Mouse (Mus musculus) midbrain, embryonic 15.5 days (tissue): ENCODE results near the gene Nwd2. TPM values are rescaled to one million over a fixed set of nuclear protein-coding genes. Genes with fewer than 3 reads are reported as not detected.

Source experiments
- ATAC-seq: fragments of 200-750 bp; cut with Nextera tagmentation; replicated peaks from 2 replicates; pipeline ENCODE4 v1.8.0; 2017; ENCODE audit warnings: moderate TSS enrichment
- H3K27ac ChIP-seq: fragments of 300-500 bp; sonication (generic); 2 replicates; pipeline ENCODE4 v1.5.1; 2015; ENCODE audit warnings: mild to moderate bottlenecking, inconsistent platforms
- H3K27me3 ChIP-seq: fragments of 300-500 bp; sonication (generic); replicated peaks from 2 replicates; pipeline ENCODE4 v1.6.1; 2015; ENCODE audit warnings: inconsistent platforms
- H3K36me3 ChIP-seq: fragments of 300-500 bp; sonication (generic); replicated peaks from 2 replicates; pipeline ENCODE4 v1.6.1; 2015; ENCODE audit warnings: inconsistent platforms
- H3K4me1 ChIP-seq: fragments of 300-500 bp; sonication (generic); 2 replicates; pipeline ENCODE4 v1.6.1; 2015; ENCODE audit warnings: inconsistent platforms
- H3K4me2 ChIP-seq: fragments of 300-500 bp; sonication (generic); 2 replicates; pipeline ENCODE4 v1.6.1; 2015; ENCODE audit warnings: inconsistent platforms, mild to moderate bottlenecking, moderate library complexity
- H3K4me3 ChIP-seq: fragments of 300-500 bp; sonication (generic); 2 replicates; pipeline ENCODE4 v1.5.1; 2015; ENCODE audit warnings: mild to moderate bottlenecking, inconsistent platforms
- H3K9ac ChIP-seq: fragments of 300-500 bp; sonication (generic); 2 replicates; pipeline ENCODE4 v1.6.1; 2015; ENCODE audit warnings: mild to moderate bottlenecking, inconsistent platforms
- H3K9me3 ChIP-seq: fragments of 300-500 bp; sonication (generic); 2 replicates; pipeline ENCODE4 v1.6.1; 2016; ENCODE audit warnings: inconsistent platforms
- WGBS: fragments of 180-500 bp; shearing (Covaris S2); methylation state at CpG from one replicate; pipeline ENCODE4 v1.1.7; 2015; ENCODE audit warnings: mixed read lengths; 5-methylcytosine and 5-hydroxymethylcytosine counted together
- polyA plus RNA-seq: library from polyadenylated mRNA; unstranded; fragments of >200 nt; fragmentation: Nextera tagmentation; extraction: Ambion mirVana; gene quantifications from 2 replicates; pipeline ENCODE4 v1.2.1, GENCODE M21; 2015

Gene Nwd2
- polyA plus RNA-seq, 1 experiment from 2014 or later = 9.0 TPM

- no peaks in the 10 kb centered on the region for H3K36me3 ChIP-seq
- H3K4me2 ChIP-seq = no peak overlapping the region
- H3K4me3 ChIP-seq = no peak overlapping the region
- H3K4me1 ChIP-seq = no peaks in the 10 kb centered on the region
- 81% methylated on average over 8 of the region's 8 CpGs for WGBS
- no peaks in the 10 kb centered on the region for H3K9me3 ChIP-seq
- no peaks in the 10 kb centered on the region for H3K27me3 ChIP-seq
- H3K27ac ChIP-seq = no peak overlapping the region
- no peak overlapping the region for H3K9ac ChIP-seq
- no peak for ATAC-seq
These were observed 173.0 kb downstream of the Nwd2 start for GRCm38 (mm10) chr5:63821860-63822259.

GRCm38 (mm10) chr5:63823362-63824332 is 174.7 kb downstream of the Nwd2 start:
- Histone ChIP-seq H3K36me3 (no peaks in the 10 kb centered on the region), H3K27ac (no peak overlapping the region), H3K4me3 (no peak overlapping the region), H3K27me3 (no peaks in the 10 kb centered on the region), H3K4me1 (no peaks in the 10 kb centered on the region), H3K4me2 (no peak overlapping the region), H3K9me3 (no peaks in the 10 kb centered on the region), H3K9ac (no peak overlapping the region)
- ATAC-seq = no peak
- WGBS = 83% methylated on average over 10 of the region's 10 CpGs

- Histone ChIP-seq H3K4me2 (no peak overlapping the region), H3K27me3 (no peaks in the 10 kb centered on the region), H3K27ac (no peak overlapping the region), H3K9me3 (no peaks in the 10 kb centered on the region), H3K9ac (no peak overlapping the region), H3K4me3 (no peak overlapping the region), H3K4me1 (no peaks in the 10 kb centered on the region), H3K36me3 (no peaks in the 10 kb centered on the region)
- no peak for ATAC-seq
- WGBS = 85% methylated on average over 8 of the region's 8 CpGs
These were observed 175.9 kb downstream of the Nwd2 start for GRCm38 (mm10) chr5:63824599-63825350.

GRCm38 (mm10) chr5:63825881-63826280 is 177.0 kb downstream of the Nwd2 start:
- Histone ChIP-seq H3K4me1 (no peaks in the 10 kb centered on the region), H3K4me2 (no peak overlapping the region), H3K9ac (no peak overlapping the region), H3K27ac (no peak overlapping the region), H3K36me3 (no peaks in the 10 kb centered on the region), H3K9me3 (no peaks in the 10 kb centered on the region), H3K4me3 (no peak overlapping the region), H3K27me3 (no peaks in the 10 kb centered on the region)
- 83% methylated on average over 5 of the region's 5 CpGs for WGBS
- no peak for ATAC-seq

- Histone ChIP-seq H3K36me3 (no peaks in the 10 kb centered on the region), H3K9me3 (no peaks in the 10 kb centered on the region), H3K4me3 (no peak overlapping the region), H3K4me2 (no peak overlapping the region), H3K27ac (no peak overlapping the region), H3K4me1 (no peaks in the 10 kb centered on the region), H3K9ac (no peak overlapping the region), H3K27me3 (no peaks in the 10 kb centered on the region)
- WGBS = 83% methylated on average over 6 of the region's 6 CpGs
- ATAC-seq = no peak
These were observed 178.1 kb downstream of the Nwd2 start for GRCm38 (mm10) chr5:63827006-63827405.

GRCm38 (mm10) chr5:63827415-63828053 is 178.6 kb downstream of the Nwd2 start:
- no peaks in the 10 kb centered on the region for H3K9me3 ChIP-seq
- H3K9ac ChIP-seq = no peak overlapping the region
- no peaks in the 10 kb centered on the region for H3K4me1 ChIP-seq
- H3K4me2 ChIP-seq = no peak overlapping the region
- H3K27me3 ChIP-seq = no peaks in the 10 kb centered on the region
- WGBS = 54% methylated on average over 5 of the region's 5 CpGs
- no peak for ATAC-seq
- H3K4me3 ChIP-seq = no peak overlapping the region
- no peak overlapping the region for H3K27ac ChIP-seq
- H3K36me3 ChIP-seq = no peaks in the 10 kb centered on the region

GRCm38 (mm10) chr5:63828380-63829185 is 179.7 kb downstream of the Nwd2 start:
- Histone ChIP-seq H3K27me3 (no peaks in the 10 kb centered on the region), H3K9me3 (no peaks in the 10 kb centered on the region), H3K27ac (no peak overlapping the region), H3K9ac (no peak overlapping the region), H3K4me3 (no peak overlapping the region), H3K36me3 (no peaks in the 10 kb centered on the region), H3K4me2 (no peak overlapping the region), H3K4me1 (no peaks in the 10 kb centered on the region)
- ATAC-seq = no peak
- WGBS = 85% methylated on average over 10 of the region's 10 CpGs

- Histone ChIP-seq H3K4me1 (no peaks in the 10 kb centered on the region), H3K36me3 (no peaks in the 10 kb centered on the region), H3K9me3 (no peaks in the 10 kb centered on the region), H3K4me3 (no peak overlapping the region), H3K27me3 (no peaks in the 10 kb centered on the region), H3K9ac (no peak overlapping the region), H3K27ac (no peak overlapping the region), H3K4me2 (no peak overlapping the region)
- WGBS = 92% methylated on average over 4 of the region's 4 CpGs
- ATAC-seq = no peak
These were observed 182.2 kb downstream of the Nwd2 start for GRCm38 (mm10) chr5:63831054-63831453.

GRCm38 (mm10) chr5:63833955-63834354 is 185.1 kb downstream of the Nwd2 start:
- 29% methylated on average over 5 of the region's 5 CpGs for WGBS
- no peak for ATAC-seq
- Histone ChIP-seq H3K4me2 (no peak overlapping the region), H3K4me1 (no peaks in the 10 kb centered on the region), H3K9me3 (no peaks in the 10 kb centered on the region), H3K27me3 (no peaks in the 10 kb centered on the region), H3K9ac (no peak overlapping the region), H3K36me3 (no peaks in the 10 kb centered on the region), H3K4me3 (no peak overlapping the region), H3K27ac (no peak overlapping the region)

- no peak overlapping the region for H3K4me2 ChIP-seq
- no peak overlapping the region for H3K27ac ChIP-seq
- no peaks in the 10 kb centered on the region for H3K9me3 ChIP-seq
- no peak overlapping the region for H3K4me3 ChIP-seq
- 59% methylated on average over 3 of the region's 3 CpGs for WGBS
- H3K4me1 ChIP-seq = no peaks in the 10 kb centered on the region
- ATAC-seq = no peak
- H3K27me3 ChIP-seq = no peaks in the 10 kb centered on the region
- no peak overlapping the region for H3K9ac ChIP-seq
- H3K36me3 ChIP-seq = no peaks in the 10 kb centered on the region
These were observed 185.5 kb downstream of the Nwd2 start for GRCm38 (mm10) chr5:63834435-63834834.

- no peak overlapping the region for H3K4me3 ChIP-seq
- H3K9ac ChIP-seq = no peak overlapping the region
- H3K27ac ChIP-seq = no peak overlapping the region
- no peaks in the 10 kb centered on the region for H3K36me3 ChIP-seq
- 83% methylated on average over 5 of the region's 5 CpGs for WGBS
- no peaks in the 10 kb centered on the region for H3K27me3 ChIP-seq
- H3K4me2 ChIP-seq = no peak overlapping the region
- no peak for ATAC-seq
- H3K4me1 ChIP-seq = no peaks in the 10 kb centered on the region
- no peaks in the 10 kb centered on the region for H3K9me3 ChIP-seq
These were observed 188.2 kb downstream of the Nwd2 start for GRCm38 (mm10) chr5:63837115-63837514.

GRCm38 (mm10) chr5:63837851-63838250 is 188.9 kb downstream of the Nwd2 start:
- ATAC-seq = no peak

More at GRCm38 (mm10) chr5:63837851-63838250, 188.9 kb downstream of the Nwd2 start:
- no peak overlapping the region for H3K27ac ChIP-seq
- no peak overlapping the region for H3K9ac ChIP-seq
- WGBS = 87% methylated on average over 2 of the region's 2 CpGs
- H3K4me1 ChIP-seq = no peaks in the 10 kb centered on the region
- no peak overlapping the region for H3K4me2 ChIP-seq
- no peaks in the 10 kb centered on the region for H3K27me3 ChIP-seq
- no peak overlapping the region for H3K4me3 ChIP-seq
- H3K36me3 ChIP-seq = no peaks in the 10 kb centered on the region
- H3K9me3 ChIP-seq = no peaks in the 10 kb centered on the region
